Mouse (Mus musculus): Measurements from ENCODE around the gene Lyz1.
"Not testable (repeated sequence)": the region's sequence is repeated elsewhere in the genome, so short reads cannot be mapped to it uniquely, and the experiment has no call there.

Gene Lyz1

GRCm38 (mm10) chr10:117286366-117286970 is 6.2 kb downstream of the Lyz1 start:
- no peak for DNase-seq

- not testable (repeated sequence) for DNase-seq
Observed at GRCm38 (mm10) chr10:117285584-117285983, 7.1 kb downstream of the Lyz1 start.

GRCm38 (mm10) chr10:117284578-117285520 is 7.8 kb downstream of the Lyz1 start:
- DNase-seq: no peak

GRCm38 (mm10) chr10:117283871-117284577 is 8.6 kb downstream of the Lyz1 start:
- no peak for DNase-seq

GRCm38 (mm10) chr10:117283196-117283595 is 9.5 kb downstream of the Lyz1 start:
- not testable (repeated sequence) for DNase-seq

GRCm38 (mm10) chr10:117282551-117282950 is 10.1 kb downstream of the Lyz1 start:
- DNase-seq: no peak

- no peak for DNase-seq
Observed at GRCm38 (mm10) chr10:117282049-117282448, 10.6 kb downstream of the Lyz1 start, which contains the start of gene Lyz2. Gene Lyz2, minus strand, starts transcription at chr10:117282321.

- DNase-seq: no peak
Observed at GRCm38 (mm10) chr10:117281381-117281920, 11.2 kb downstream of the Lyz1 start.

GRCm38 (mm10) chr10:117280000-117280399 is 12.7 kb downstream of the Lyz1 start:
- DNase-seq: no peak

GRCm38 (mm10) chr10:117278510-117278909 is 14.2 kb downstream of the Lyz1 start:
- not testable (repeated sequence) for DNase-seq

- DNase-seq: not testable (repeated sequence)
Observed at GRCm38 (mm10) chr10:117277779-117278178, 14.9 kb downstream of the Lyz1 start.

GRCm38 (mm10) chr10:117275681-117276369 is 16.8 kb downstream of the Lyz1 start:
- DNase-seq: no peak

GRCm38 (mm10) chr10:117274645-117275044 is 18.0 kb downstream of the Lyz1 start:
- DNase-seq: not testable (repeated sequence)

- no peak for DNase-seq
Observed at GRCm38 (mm10) chr10:117272023-117272422, 20.6 kb downstream of the Lyz1 start.

- no peak for DNase-seq
Observed at GRCm38 (mm10) chr10:117259870-117260269, 32.8 kb downstream of the Lyz1 start.

- DNase-seq: no peak
Observed at GRCm38 (mm10) chr10:117238603-117239002, 54.1 kb downstream of the Lyz1 start, which contains the start of gene 9530003J23Rik. Gene 9530003J23Rik, minus strand, starts transcription at chr10:117238703.
